Comparison of ENCODE assay signal across 18 mouse cellular contexts in genomic region chr1:191916876-191917275, GRCm38 (mm10).
"Had no signal": no experiment of that assay in that cellular context is flagged by ENCODE, and none has a peak within 500 bp of the region (broad histone marks: within the 10 kb centered on the region; RNA-seq: fewer than 3 reads in every experiment).

No protein-coding gene starts in this region.

- H3K36me3 ChIP-seq: midbrain, embryonic 15.5 days; stomach, embryonic 15.5 days had no signal

- H3K4me1 ChIP-seq: limb, embryonic 15.5 days had no signal

- DNase-seq: kidney, adult 11 months; kidney, adult 9 months; kidney, postnatal 36 days; layer of hippocampus, adult 9-11 months; layer of hippocampus, postnatal 36 days; lung, embryonic 14.5 days; lung, postnatal 14 days; right cerebral cortex, postnatal 25 days; thymus, adult 2 months; thymus, postnatal 36 days had no signal

- H3K9ac ChIP-seq: limb, embryonic 15.5 days; liver, embryonic 12.5 days; lung, embryonic 14.5 days; midbrain, embryonic 15.5 days; neural tube, embryonic 13.5 days; stomach, embryonic 15.5 days had no signal

- H3K4me2 ChIP-seq: limb, embryonic 15.5 days; liver, embryonic 12.5 days; lung, embryonic 14.5 days; midbrain, embryonic 15.5 days; neural tube, embryonic 13.5 days; stomach, embryonic 15.5 days had no signal

- H3K27me3 ChIP-seq: limb, embryonic 15.5 days; liver, embryonic 12.5 days; midbrain, embryonic 15.5 days; neural tube, embryonic 13.5 days; stomach, embryonic 15.5 days had no signal

- ATAC-seq: liver, embryonic 12.5 days; midbrain, embryonic 15.5 days had no signal

- H3K9me3 ChIP-seq: limb, embryonic 15.5 days; midbrain, embryonic 15.5 days; neural tube, embryonic 13.5 days; stomach, embryonic 15.5 days had no signal

- H3K27ac ChIP-seq: kidney, postnatal 0 days; limb, embryonic 15.5 days; liver, embryonic 12.5 days; macrophage; midbrain, embryonic 10.5 days; midbrain, embryonic 15.5 days; neural tube, embryonic 13.5 days; stomach, embryonic 15.5 days had no signal

- H3K4me3 ChIP-seq: limb, embryonic 15.5 days; liver, embryonic 12.5 days; midbrain, embryonic 10.5 days; midbrain, embryonic 15.5 days; neural tube, embryonic 13.5 days; stomach, embryonic 15.5 days had no signal
